Mouse (Mus musculus) liver, embryonic 15.5 days (tissue): ENCODE measurements around the gene Ankrd63. TPM values are rescaled to one million over a fixed set of nuclear protein-coding genes. Genes with fewer than 3 reads are reported as not detected.

Experiments
- ATAC-seq: fragments of 200-750 bp; cut with Nextera tagmentation; 2 replicates; pipeline ENCODE4 v1.8.0; 2017; ENCODE audit warnings: moderate number of reproducible peaks, mild to moderate bottlenecking, moderate library complexity; ENCODE audit not compliant: insufficient read depth
- H3K27ac ChIP-seq: fragments of 300-500 bp; sonication (generic); replicated peaks from 2 replicates; pipeline ENCODE4 v1.5.1; 2015; ENCODE audit warnings: mild to moderate bottlenecking, inconsistent platforms
- H3K27me3 ChIP-seq: fragments of 300-500 bp; sonication (generic); 2 replicates; pipeline ENCODE4 v1.6.1; 2015; ENCODE audit warnings: mild to moderate bottlenecking, inconsistent platforms
- H3K36me3 ChIP-seq: fragments of 300-500 bp; sonication (generic); replicated peaks from 2 replicates; pipeline ENCODE4 v1.6.1; 2015; ENCODE audit warnings: moderate library complexity, mild to moderate bottlenecking, inconsistent platforms
- H3K4me1 ChIP-seq: fragments of 300-500 bp; sonication (generic); replicated peaks from 2 replicates; pipeline ENCODE4 v1.6.1; 2015; ENCODE audit warnings: inconsistent platforms
- H3K4me2 ChIP-seq: fragments of 300-500 bp; sonication (generic); 2 replicates; pipeline ENCODE4 v1.6.1; 2015; ENCODE audit warnings: moderate library complexity, mild to moderate bottlenecking, inconsistent platforms
- H3K4me3 ChIP-seq: fragments of 300-500 bp; sonication (generic); replicated peaks from 2 replicates; pipeline ENCODE4 v1.5.1; 2015; ENCODE audit warnings: mild to moderate bottlenecking, inconsistent platforms
- H3K9ac ChIP-seq: fragments of 300-500 bp; sonication (generic); 2 replicates; pipeline ENCODE4 v1.6.1; 2015; ENCODE audit warnings: moderate library complexity, mild to moderate bottlenecking, inconsistent platforms
- H3K9me3 ChIP-seq: fragments of 300-500 bp; sonication (generic); replicated peaks from 2 replicates; pipeline ENCODE4 v1.6.1; 2016; ENCODE audit warnings: inconsistent platforms
- WGBS: fragments of 180-500 bp; shearing (Covaris S2); methylation state at CpG from one replicate; pipeline ENCODE4 v1.1.7; 2015; ENCODE audit warnings: mixed read lengths; ENCODE audit not compliant: insufficient replicate concordance; 5-methylcytosine and 5-hydroxymethylcytosine counted together
- polyA plus RNA-seq: library from polyadenylated mRNA; unstranded; fragments of >200 nt; fragmentation: Nextera tagmentation; extraction: Ambion mirVana; gene quantifications from 2 replicates; pipeline ENCODE4 v1.2.1, GENCODE M21; 2015

The Ankrd63 gene
- polyA plus RNA-seq, 1 experiment from 2014 or later, result 0.07 TPM

DNA sequence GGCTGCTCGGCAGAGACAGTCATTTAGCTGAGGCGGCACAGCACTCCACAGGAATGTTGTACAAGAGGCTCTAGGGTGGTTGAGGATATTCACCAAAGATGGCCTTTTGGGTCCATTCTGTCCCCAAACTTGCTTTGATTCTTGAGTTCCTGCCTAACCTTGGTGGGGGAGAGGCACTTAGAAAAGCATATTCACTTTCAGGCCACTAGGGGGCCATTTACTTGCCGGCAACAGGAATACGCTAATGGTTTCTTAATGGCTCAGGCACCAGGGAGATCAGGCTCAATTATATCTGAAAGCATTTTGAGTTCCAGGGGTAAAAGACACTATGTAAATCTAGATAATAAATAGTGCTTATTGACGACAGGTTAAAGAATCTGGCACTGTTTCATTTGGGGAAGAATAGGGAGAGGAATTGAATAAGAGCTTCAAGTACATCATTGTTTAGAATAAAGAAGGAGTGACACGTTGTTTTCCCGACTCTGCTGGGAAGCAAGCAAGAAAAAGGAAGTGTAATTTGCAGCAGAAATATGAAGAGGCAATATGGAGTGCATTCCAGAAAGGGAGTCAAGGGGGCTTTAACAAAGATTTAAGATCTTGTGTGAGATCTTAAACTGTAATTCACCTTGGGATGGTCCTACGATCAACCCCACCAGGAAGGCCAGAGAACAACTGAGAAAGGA is 39.6 kb upstream of the Ankrd63 start:
- H3K4me1 ChIP-seq, result peaks cover 41% of the 10 kb centered on the region
- WGBS, result 24% methylated on average over 8 of the region's 8 CpGs
- ATAC-seq, result no peak
- H3K36me3 ChIP-seq, result 0 out of 2 replicates have a peak, but pooled peaks cover 6% of the 10 kb centered on the region
- H3K9me3 ChIP-seq, result no peaks in the 10 kb centered on the region
- H3K4me3 ChIP-seq, result no peak overlapping the region
- H3K27me3 ChIP-seq, result peaks cover 45% of the 10 kb centered on the region
- no peak overlapping the region for H3K27ac ChIP-seq
- no peak overlapping the region for H3K4me2 ChIP-seq
- no peak overlapping the region for H3K9ac ChIP-seq

DNA sequence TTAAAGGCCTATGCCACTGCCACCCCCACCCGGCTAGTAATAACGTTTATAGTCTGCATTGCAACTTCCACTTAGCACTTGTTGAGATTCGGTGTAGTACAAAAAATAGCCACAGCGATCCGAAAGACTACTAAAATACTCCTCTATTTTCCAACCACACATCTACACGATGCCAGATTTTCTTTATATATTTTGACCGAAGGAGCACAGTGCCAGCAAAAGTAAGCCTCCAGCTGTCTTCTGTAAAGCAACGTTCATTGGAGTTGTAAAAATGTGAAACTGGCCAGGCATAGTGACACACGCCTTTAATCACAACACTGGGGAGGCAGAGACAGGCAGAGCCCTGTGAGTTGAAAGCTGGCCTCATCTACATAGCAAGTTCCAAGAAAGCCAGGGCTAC is 37.4 kb upstream of the Ankrd63 start:
- WGBS, result 54% methylated on average over 9 of the region's 9 CpGs
- no peaks in the 10 kb centered on the region for H3K9me3 ChIP-seq
- no peak overlapping the region for H3K9ac ChIP-seq
- H3K27me3 ChIP-seq, result peaks cover 45% of the 10 kb centered on the region
- H3K4me2 ChIP-seq, result no peak overlapping the region
- no peak overlapping the region for H3K27ac ChIP-seq
- no peak overlapping the region for H3K4me3 ChIP-seq
- H3K4me1 ChIP-seq, result peaks cover 20% of the 10 kb centered on the region
- H3K36me3 ChIP-seq, result no peaks in the 10 kb centered on the region
- no peak for ATAC-seq

DNA sequence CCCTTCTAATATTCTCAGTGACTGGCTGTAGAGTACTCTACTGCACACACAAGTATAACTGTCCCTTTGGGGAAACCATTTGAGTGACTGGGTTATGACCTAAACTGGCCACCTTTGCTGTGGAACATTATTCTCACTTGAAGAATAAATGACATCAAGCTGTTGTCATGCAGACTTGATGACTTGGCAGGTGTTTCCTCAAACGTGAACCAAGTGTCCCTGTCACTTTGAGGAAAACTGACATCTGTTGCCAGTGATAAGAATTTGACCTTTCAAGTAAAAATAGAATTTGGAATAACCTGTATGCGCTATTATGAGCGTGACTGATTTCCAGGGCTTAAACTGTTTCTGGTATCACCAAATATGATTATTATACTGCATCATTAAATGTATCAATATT is 36.6 kb upstream of the Ankrd63 start:
- Histone ChIP-seq H3K27ac (no peak overlapping the region), H3K9me3 (no peaks in the 10 kb centered on the region), H3K36me3 (no peaks in the 10 kb centered on the region), H3K4me3 (no peak overlapping the region), H3K9ac (no peak overlapping the region), H3K4me1 (peaks cover 16% of the 10 kb centered on the region), H3K4me2 (no peak overlapping the region), H3K27me3 (peaks cover 45% of the 10 kb centered on the region)
- 16% methylated on average over 3 of the region's 3 CpGs for WGBS
- no peak for ATAC-seq

DNA sequence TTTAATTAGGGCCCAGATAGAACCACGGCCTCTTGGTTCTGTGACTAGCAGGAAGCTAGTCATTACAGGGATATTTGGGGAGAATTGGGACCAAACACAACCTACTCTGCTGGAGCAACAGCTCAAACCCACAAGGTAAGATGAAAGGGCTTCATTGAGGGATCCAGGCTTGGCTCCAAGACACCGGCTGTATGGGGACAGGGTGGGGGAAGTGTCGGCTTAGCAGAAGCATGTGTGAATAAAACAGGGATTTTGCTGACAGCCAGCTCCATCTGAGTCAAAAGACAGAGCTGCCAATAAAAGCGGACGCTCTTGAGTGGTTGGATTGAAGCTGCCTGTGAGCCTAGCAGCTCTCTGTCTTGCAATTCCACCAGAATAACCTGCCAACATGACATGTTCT is 29.6 kb upstream of the Ankrd63 start:
- ATAC-seq, result no peak
- H3K27me3 ChIP-seq, result peaks cover 36% of the 10 kb centered on the region
- 67% methylated on average over 5 of the region's 5 CpGs for WGBS
- no peak overlapping the region for H3K4me2 ChIP-seq
- H3K9ac ChIP-seq, result no peak overlapping the region
- no peak overlapping the region for H3K27ac ChIP-seq
- H3K4me1 ChIP-seq, result peaks cover 13% of the 10 kb centered on the region; the same call in 1 of the 2 replicates
- H3K4me3 ChIP-seq, result no peak overlapping the region
- H3K36me3 ChIP-seq, result no peaks in the 10 kb centered on the region
- H3K9me3 ChIP-seq, result no peaks in the 10 kb centered on the region

DNA sequence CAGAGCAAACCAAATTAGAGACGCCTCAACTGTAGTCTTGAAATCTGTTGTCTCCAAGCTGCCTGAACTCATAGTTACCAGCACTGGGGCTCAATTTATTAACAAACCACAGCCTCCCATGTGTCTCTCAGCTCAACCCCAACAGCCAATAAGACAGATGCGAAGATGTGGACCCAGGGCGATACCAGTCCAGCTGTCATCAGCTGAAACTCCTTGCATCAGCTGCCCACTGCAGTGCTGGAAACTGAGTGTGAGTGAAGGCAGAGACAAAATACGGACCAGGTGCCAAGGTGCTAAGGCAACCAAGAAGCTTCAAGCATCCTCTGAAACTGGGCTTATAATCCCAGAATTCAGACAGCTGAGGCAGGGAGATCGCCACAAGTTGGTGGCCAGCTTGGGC is 28.2 kb upstream of the Ankrd63 start:
- peaks cover 13% of the 10 kb centered on the region; the same call in 1 of the 2 replicates for H3K4me1 ChIP-seq
- H3K4me2 ChIP-seq, result no peak overlapping the region
- H3K9me3 ChIP-seq, result no peaks in the 10 kb centered on the region
- H3K4me3 ChIP-seq, result no peak overlapping the region
- no peak for ATAC-seq
- H3K27ac ChIP-seq, result no peak overlapping the region
- H3K36me3 ChIP-seq, result no peaks in the 10 kb centered on the region
- WGBS, result 75% methylated on average over 5 of the region's 5 CpGs
- no peak overlapping the region for H3K9ac ChIP-seq
- peaks cover 50% of the 10 kb centered on the region for H3K27me3 ChIP-seq

DNA sequence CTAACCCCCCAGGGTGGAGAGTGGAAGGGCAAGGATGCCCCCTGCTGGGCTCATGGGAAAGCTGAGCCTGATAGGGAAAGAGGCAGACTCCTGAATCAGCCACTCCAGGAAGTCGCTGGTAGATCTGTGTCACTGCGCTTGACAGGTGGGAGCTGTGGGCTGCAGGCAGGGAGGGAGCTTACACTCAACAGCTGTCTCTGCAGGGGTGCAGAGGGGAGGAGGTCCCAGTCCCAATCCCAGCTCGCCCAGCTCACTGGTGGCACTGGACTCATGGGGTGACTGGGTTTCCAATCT is 26.8 kb upstream of the Ankrd63 start:
- H3K4me3 ChIP-seq, result no peak overlapping the region
- H3K4me1 ChIP-seq, result peaks cover 13% of the 10 kb centered on the region; the same call in 1 of the 2 replicates
- 1% methylated on average over 3 of the region's 3 CpGs for WGBS
- H3K27me3 ChIP-seq, result peaks cover 59% of the 10 kb centered on the region
- H3K4me2 ChIP-seq, result no peak overlapping the region
- no peak for ATAC-seq
- H3K27ac ChIP-seq, result no peak overlapping the region
- H3K36me3 ChIP-seq, result no peaks in the 10 kb centered on the region
- H3K9ac ChIP-seq, result no peak overlapping the region
- H3K9me3 ChIP-seq, result no peaks in the 10 kb centered on the region

DNA sequence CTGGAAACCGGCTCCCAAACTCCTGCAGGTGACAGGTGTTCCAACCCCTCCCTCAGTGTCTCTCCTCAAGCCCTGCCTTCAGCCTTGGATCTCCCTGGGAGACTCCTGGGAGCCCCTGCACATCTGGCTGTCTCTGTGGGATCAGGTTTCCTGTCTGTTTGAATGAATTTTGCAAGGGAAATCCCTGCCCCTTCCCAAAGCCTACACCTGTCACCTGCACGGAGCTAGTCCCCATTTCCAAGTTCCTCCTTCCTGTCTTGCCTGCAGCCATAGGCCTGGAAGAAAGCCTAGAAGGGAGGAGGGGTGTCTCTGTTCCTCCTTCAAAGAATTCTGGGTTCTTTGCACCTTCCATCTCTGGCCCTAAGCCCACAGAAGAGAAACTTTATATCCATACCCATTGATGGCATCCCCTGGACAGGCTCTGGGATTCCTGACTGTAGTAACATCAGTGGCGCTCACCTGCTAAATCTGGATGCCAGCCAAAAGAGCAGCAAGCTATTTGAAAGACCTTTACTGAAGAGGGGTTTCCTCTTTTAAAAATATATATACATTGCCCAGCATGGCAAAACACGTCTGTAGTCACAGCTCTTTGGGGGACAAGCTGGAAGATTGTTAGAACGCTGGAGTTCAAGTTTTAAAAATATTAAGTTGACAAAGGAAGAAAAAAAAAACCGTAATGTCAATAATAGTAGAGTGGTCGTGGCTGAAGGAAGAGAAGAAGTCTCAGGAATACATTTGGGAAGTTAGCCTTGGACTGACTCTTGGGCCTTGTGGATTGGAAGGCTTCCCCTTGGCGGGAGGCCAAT is 26.3 kb upstream of the Ankrd63 start:
- Histone ChIP-seq H3K4me1 (peaks cover 13% of the 10 kb centered on the region; the same call in 1 of the 2 replicates), H3K27ac (no peak overlapping the region), H3K9me3 (no peaks in the 10 kb centered on the region), H3K36me3 (no peaks in the 10 kb centered on the region), H3K27me3 (peaks cover 59% of the 10 kb centered on the region), H3K4me3 (no peak overlapping the region), H3K9ac (no peak overlapping the region), H3K4me2 (no peak overlapping the region)
- WGBS, result 24% methylated on average over 8 of the region's 8 CpGs
- ATAC-seq, result no peak

DNA sequence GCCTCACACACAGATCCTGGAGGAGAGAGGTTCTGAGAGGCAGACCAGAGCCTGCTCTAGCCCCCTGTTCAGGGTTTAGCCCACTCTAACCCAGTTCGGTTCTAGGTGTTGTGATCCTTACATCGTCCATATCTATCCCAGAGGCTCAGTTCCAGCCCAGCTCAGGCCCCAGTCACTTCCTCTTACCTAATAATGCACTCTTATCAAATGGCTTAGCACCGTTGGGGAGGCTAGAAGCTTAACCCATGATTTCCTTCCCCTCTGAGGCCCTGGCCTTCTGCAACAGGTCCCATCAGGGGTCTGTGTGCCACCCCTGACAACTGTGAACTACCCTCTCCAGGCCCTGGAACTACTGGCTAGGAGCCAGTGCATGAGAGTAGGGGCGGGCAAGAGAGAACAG is 25.4 kb upstream of the Ankrd63 start:
- Histone ChIP-seq H3K36me3 (no peaks in the 10 kb centered on the region), H3K4me1 (peaks cover 15% of the 10 kb centered on the region), H3K4me2 (no peak overlapping the region), H3K9me3 (no peaks in the 10 kb centered on the region), H3K4me3 (no peak overlapping the region), H3K9ac (no peak overlapping the region), H3K27me3 (peaks cover 58% of the 10 kb centered on the region), H3K27ac (peak overlapping the region; percentile 56)
- WGBS, result 4% methylated on average over 4 of the region's 4 CpGs
- 0 out of 2 replicates have a peak, but pooled peaks have one; percentile 34 for ATAC-seq

DNA sequence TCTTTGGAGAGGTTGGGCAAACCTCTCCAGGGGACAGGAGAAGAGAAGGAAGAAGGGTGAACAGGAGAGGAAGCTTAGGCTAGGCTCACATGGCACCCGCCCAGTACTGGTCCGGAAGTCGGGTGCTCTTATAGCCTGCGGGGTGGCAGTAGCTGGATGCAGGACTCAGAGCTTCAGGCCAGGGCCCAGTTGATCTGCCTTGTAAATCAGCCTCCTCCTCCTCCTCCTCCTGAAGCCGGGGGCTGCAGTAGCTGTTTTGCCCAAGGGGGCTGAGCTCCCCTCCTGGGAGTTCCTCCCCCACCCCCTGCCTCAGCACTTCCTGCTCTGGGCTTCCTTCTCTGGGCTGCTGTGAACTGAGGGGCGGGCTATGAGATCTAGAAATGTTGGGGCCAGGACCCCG is 24.6 kb upstream of the Ankrd63 start, which contains the start of gene Plcb2:
Gene Plcb2 (minus strand): TSS at position 102 of the 400 bp plus-strand sequence.
- H3K4me2 ChIP-seq, result peak within 1 kb of the TSS; percentile 43
- peak within 1 kb of the TSS; percentile 39 for H3K4me3 ChIP-seq
- peak within 1 kb of the TSS; percentile 56 for H3K27ac ChIP-seq
- H3K27me3 ChIP-seq, result peaks cover 58% of the 10 kb centered on the region
- H3K9ac ChIP-seq, result no peak within 1 kb of the TSS
- peaks cover 23% of the 10 kb centered on the region for H3K4me1 ChIP-seq
- 4% methylated on average over 7 of the region's 7 CpGs for WGBS
- H3K9me3 ChIP-seq, result no peaks in the 10 kb centered on the region
- peak; percentile 6; the same call in 1 of the 2 replicates for ATAC-seq
- H3K36me3 ChIP-seq, result no peaks in the 10 kb centered on the region

DNA sequence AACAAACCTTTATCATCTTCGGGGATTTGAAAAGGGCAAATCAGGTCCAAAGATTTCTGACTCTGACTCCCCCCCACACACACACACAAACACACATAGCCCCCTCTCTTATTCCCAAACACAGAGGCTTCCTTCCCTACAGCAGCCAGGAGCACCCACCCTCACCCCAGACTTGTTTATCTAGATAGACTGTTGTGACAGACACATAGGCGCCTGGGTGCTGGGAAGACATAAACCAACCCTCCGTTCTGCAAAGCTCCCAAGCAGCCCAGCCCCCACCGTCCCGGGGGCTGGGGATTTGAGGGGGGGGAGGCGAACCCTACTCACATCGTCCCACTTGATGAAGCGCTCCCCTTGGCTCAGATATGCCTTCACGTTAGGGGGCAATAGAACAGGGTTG is 24.1 kb upstream of the Ankrd63 start:
- 4% methylated on average over 9 of the region's 9 CpGs for WGBS
- Histone ChIP-seq H3K27ac (peak overlapping the region; percentile 56), H3K4me1 (peaks cover 25% of the 10 kb centered on the region), H3K27me3 (peaks cover 59% of the 10 kb centered on the region), H3K9ac (no peak overlapping the region), H3K36me3 (no peaks in the 10 kb centered on the region), H3K4me3 (peak overlapping the region; percentile 39), H3K9me3 (no peaks in the 10 kb centered on the region), H3K4me2 (peak overlapping the region; percentile 43)
- ATAC-seq, result no peak

DNA sequence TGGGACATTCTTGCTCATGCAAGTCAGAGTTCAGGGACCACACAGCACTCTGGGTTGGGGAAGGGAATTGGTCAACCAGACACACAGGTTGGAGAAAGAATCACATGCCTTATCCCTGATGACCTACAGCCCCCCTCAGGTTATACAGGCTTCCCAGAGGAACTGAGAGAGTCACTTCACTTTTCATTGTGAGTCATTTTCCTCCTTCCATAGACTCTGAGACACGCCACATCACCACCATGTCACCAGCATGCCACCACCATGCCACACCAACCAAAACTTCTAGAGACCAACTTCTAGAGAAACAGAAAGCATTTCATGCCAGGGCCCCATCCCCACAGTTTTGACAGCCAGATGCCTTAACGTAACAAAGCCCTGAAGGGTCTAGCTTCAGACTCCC is 23.1 kb upstream of the Ankrd63 start:
- no peak for ATAC-seq
- Histone ChIP-seq H3K9ac (no peak overlapping the region), H3K9me3 (no peaks in the 10 kb centered on the region), H3K4me3 (peak overlapping the region; percentile 39), H3K27me3 (peaks cover 59% of the 10 kb centered on the region), H3K27ac (no peak overlapping the region), H3K4me2 (peak overlapping the region; percentile 43; the same call in 1 of the 2 replicates), H3K36me3 (no peaks in the 10 kb centered on the region), H3K4me1 (peaks cover 25% of the 10 kb centered on the region)
- 50% methylated on average over 2 of the region's 2 CpGs for WGBS
